Mouse (Mus musculus) bone marrow macrophage, adult 2 months (primary cell): ENCODE measurements around the gene Ppp1r10.

ENCODE experiments used
- CTCF ChIP-seq: IDR thresholded peaks from 2 replicates; pipeline ENCODE4 v1.5.1; 2012; ENCODE audit warnings: low read depth, mild to moderate bottlenecking, low read length, moderate library complexity
- POLR2A ChIP-seq: IDR thresholded peaks from 2 replicates; pipeline ENCODE4 v1.6.1; 2012; ENCODE audit warnings: mild to moderate bottlenecking, low read depth, low read length, borderline replicate concordance

DNA sequence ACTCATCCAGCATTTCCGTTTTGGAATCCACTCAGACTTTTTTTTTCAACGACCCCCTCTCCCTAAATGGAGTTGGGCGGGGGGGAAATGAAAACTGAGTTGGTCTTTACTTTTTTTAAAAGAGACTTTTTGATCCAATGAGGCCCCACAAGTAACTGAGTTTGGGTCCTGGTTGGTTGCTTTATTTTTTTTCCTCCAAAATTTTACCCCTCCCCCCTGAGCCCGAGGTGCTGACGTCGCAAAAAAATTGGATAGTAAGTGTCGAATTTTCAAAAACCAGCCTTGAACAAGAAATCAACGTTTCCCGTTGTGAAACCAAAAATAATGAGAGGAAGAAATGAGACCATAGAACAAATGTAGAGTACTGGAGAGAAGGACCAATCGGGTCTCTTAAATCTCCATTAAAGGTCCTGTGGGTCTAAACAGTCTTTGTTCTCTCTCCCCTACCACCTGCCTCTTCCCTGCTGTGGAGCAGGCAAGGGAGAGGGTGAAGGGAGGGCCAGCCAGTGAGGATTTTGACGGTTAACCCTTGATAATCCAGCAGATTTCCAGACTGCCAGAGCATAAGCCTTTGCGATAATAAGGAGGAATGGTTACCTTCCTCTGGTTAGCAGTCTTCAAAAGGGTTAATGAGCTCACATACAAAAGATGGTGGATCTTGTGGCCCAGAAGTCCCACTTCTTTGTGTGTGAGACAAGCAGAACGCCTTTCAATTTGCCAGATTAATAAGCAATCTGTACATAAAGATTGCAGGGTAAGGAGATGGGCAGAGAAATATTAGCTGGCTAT is 1.4 kb downstream of the Ppp1r10 start:
- TF ChIP-seq CTCF (no peak), POLR2A (no peak)
